Mouse (Mus musculus) thymus, adult 2 months (tissue): Measurements from ENCODE around the gene Fzd7.

Experiments used
- CTCF ChIP-seq: fragments of 200-500 bp; IDR thresholded peaks from 2 replicates; pipeline ENCODE4 v1.5.1; 2012; ENCODE audit warnings: mild to moderate bottlenecking, control low read depth, low read length, moderate library complexity, borderline replicate concordance; ENCODE audit not compliant: control insufficient read depth, poor library complexity, insufficient read depth; ENCODE audit errors: extremely low read depth
- POLR2A ChIP-seq: fragments of 200-500 bp; IDR thresholded peaks from 2 replicates; pipeline ENCODE4 v1.6.1; 2012; ENCODE audit warnings: mild to moderate bottlenecking, low read length, control low read depth, moderate library complexity; ENCODE audit not compliant: control insufficient read depth, poor library complexity, insufficient read depth; ENCODE audit errors: extremely low read depth

DNA sequence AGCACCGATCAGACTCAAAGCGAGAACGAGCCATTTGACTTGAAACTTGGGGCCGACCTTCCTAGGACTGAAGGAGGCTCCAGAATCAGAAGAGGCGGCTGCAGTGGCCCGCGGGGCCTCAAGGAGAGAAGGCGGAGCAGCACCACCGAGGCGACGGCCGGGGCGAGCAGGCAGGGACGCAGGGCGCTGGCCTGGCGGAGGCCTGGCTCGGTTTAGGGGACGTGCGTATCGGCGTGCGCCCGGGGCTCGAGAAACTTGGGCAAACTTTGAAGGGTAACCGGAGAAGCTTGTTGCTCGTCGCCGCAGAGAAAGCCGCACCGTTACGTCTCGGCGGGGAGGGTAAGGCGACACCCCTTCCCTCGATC, at the start of gene Fzd7:
- TF ChIP-seq POLR2A (no peak), CTCF (no peak)
